Mouse (Mus musculus) adrenal gland (tissue): Measurements from ENCODE around the gene Gm49392.
"Not testable (repeated sequence)": the region's sequence is repeated elsewhere in the genome, so short reads cannot be mapped to it uniquely, and the experiment has no call there.

Experiments used
- intact Hi-C: fragments of 180-260 bp; cut with DNase I; formaldehyde crosslinking; loops from one replicate; pipeline ENCODE4 v1.15.1; 2025
- long read RNA-seq, 2 experiments: library from polyadenylated mRNA; unstranded; transcript quantifications; one replicate each; pipeline ENCODE4 v2.0.0; 2020; ENCODE audit warnings: borderline replicate concordance in 1 of 2; ENCODE audit not compliant: insufficient replicate concordance in 1 of 2

Gm49392 gene
- long read RNA-seq, experiment 1, partial matches to known transcripts = 1 of 2 reads
- long read RNA-seq, experiment 1, other reads (novel, unspliced or antisense) = 1 of 2 reads
- long read RNA-seq, experiment 2 = 0 reads

DNA sequence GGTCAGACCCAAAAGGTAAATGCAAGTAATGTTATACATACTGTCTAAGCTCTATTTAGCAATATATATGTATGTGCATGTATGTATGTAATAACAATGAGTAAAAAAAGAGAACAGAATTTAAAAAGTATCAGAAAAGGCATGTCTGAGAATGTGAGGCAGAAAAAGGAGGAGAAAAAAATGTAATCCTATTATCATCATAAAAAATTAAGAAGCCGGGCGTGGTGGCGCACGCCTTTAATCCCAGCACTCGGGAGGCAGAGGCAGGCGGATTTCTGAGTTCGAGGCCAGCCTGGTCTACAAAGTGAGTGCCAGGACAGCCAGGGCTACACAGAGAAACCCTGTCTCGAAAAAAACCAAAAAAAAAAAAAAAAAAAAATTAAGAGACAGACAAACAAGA lies at the start of gene Gm49392:
TSS of gene Gm49392 (minus strand) at position 101 of the 400 bp plus-strand sequence.
- intact Hi-C loops = not testable (repeated sequence)

DNA sequence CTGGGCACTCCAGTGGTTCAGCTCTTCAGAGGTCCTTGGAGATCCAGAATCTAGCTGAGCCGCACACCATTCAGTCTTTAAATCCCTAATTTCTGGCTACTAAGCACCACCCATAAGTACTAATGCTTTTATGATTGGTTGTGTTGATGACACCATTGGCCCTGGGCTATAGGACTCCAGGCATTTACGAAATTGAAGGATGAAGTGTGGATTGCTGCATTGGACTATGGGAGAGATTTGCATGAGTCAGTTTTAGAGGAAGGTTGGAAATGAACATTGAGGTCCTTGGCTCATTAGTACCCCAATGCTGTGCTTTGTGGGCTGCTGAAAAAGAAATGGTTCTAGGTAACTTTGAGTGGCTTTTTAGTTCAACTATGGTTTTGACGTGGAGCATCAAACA lies 45.2 kb upstream of the Gm49392 start, which contains the start of gene Tpbpa:
TSS of gene Tpbpa (minus strand) at position 101 of the 400 bp plus-strand sequence.
- intact Hi-C loops = not testable (repeated sequence)

GRCm38 (mm10) chr13:60936500-60936901 lies 39.8 kb upstream of the Gm49392 start, which contains the start of the genes Gm49391 and Ctla2a:
Gm49391 (minus strand) TSS chr13:60936571.
Ctla2a (minus strand) TSS chr13:60936625.
- intact Hi-C loops = no loop called here

GRCm38 (mm10) chr13:60935490-60935889 lies 38.8 kb upstream of the Gm49392 start, which contains the start of gene Gm49393:
Gm49393 (minus strand) TSS chr13:60935590.
- intact Hi-C loops = not testable (repeated sequence)

GRCm38 (mm10) chr13:60904780-60905179 lies 8.1 kb upstream of the Gm49392 start, which contains the start of gene Tpbpb:
Tpbpb (minus strand) TSS chr13:60904880.
- intact Hi-C loops = not testable (repeated sequence)

DNA sequence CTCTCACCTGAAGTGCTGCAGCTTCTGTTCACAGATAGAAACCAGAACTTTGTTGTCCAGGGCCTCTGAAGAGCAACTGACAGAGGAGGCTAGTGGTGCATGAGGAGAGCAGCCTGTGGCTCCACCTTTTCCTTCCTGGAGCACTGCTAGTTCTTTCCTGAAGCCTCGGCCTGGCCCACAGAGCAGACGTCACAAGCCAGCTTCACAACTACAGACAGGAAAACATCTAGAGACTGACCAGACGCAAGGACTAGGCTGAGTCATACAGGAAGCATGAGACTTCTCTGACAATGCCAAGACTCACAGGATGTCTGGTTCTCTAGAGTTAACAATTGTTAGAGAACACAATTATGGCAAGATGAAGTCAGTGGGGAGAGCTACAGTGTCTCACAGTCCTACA lies 634 bp upstream of the Gm49392 start, which contains the start of gene Ctla2b:
TSS of gene Ctla2b (minus strand) at position 120 of the 400 bp plus-strand sequence.
- intact Hi-C loops = no loop called here

DNA sequence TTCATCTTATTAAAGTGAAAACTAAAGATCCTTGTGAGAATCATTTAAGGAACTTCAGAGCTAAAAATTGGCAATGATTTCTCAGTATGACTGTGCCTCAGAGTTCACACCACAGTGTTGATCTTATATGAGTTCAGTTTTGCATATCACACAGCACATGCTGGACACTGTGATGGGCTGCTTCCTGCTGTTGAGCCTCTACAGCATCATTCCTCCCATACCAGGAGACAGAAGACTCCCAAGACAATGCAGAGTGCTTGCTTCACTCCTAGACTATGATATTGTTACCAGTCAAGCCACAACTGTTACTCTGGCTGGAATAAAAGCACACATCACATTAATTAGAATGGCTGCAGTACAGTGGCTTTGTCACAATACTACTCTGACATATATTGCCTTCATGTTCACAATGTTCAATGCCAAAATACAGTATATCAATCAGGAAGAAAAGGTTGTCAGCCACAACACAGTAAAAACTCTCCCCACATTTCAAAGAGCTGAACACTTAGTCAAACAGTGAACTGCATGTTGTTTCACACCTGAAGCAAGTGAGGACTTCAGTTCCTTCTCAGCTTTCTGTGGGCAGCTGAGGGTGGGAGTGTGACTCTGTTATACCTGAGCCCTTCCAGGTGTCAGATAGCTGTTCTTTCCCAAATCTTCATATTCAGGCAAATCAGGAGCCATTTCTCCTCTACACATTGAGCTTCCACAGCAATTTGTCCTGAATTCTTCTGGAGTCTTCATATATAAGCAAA lies 1.1 kb downstream of the Gm49392 start:
- intact Hi-C loops = no loop called here

DNA sequence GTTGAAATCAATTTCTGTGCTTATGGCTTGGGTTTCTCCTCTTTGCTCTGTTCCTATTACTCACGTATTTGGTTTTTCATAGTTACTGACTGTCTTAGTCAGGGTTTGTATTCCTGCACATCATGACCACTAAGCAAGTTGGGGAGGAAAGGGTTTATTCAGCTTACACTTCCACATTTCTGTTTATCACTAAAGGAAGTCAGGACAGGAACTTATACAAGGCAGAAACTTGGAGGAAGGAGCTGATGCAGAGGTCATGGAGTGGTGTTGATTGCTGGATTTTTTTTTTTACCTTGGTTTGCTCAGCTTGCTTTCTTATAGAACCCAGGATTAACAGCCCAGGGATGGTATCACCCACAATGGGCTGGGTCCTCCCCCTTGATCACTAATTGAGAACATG lies 4.4 kb downstream of the Gm49392 start:
- intact Hi-C loops = no loop called here

DNA sequence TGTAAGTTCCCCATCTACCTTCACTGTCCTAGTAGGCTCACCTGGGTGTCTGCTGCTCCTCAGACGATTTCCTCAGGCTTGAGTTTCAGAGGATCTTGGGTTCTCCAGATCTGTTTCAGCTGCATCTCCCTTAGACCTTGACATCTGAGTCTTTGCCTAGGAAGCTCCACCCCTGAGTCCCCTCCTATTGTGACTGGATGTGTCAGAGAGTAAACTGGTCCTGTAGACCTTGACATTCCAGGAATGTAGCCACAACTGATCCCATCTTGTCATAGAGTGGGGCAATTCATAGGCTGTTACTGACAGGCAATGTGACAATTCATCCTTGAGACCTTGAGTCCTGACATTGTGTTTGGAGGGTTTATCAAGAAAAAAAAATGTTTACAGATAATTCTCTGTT lies 32.4 kb downstream of the Gm49392 start, which contains the start of gene 4930486L24Rik:
TSS of gene 4930486L24Rik (minus strand) at position 195 of the 400 bp plus-strand sequence.
- intact Hi-C loops = no loop called here

- intact Hi-C loops = no loop called here
Observed at GRCm38 (mm10) chr13:60848241-60849120, 48.2 kb downstream of the Gm49392 start.

GRCm38 (mm10) chr13:60843153-60843552 lies 53.5 kb downstream of the Gm49392 start:
- intact Hi-C loops = no loop called here

GRCm38 (mm10) chr13:60842703-60843102 lies 54.0 kb downstream of the Gm49392 start:
- intact Hi-C loops = no loop called here

GRCm38 (mm10) chr13:60839353-60839902 lies 57.3 kb downstream of the Gm49392 start:
- intact Hi-C loops = no loop called here

DNA sequence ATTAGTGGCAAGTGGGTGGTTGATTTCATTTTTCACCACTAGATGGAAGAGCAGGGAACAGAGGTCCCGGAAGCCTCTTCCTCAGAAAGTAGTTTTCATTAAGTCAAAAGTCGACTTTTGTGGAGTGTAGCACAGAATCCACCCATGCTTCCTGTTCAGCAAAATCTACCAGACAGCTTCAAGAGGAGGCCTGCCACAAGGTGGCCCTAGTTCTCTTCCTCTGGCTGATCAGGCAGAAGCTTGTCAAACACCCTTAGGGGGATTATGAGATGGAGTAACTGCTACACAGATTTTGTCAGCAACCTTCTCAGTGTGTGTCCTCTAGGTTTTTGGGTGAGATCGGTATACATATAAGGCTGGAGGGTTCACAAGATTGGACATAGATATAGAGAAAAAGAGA lies 70.6 kb downstream of the Gm49392 start:
- intact Hi-C loops = no loop called here

DNA sequence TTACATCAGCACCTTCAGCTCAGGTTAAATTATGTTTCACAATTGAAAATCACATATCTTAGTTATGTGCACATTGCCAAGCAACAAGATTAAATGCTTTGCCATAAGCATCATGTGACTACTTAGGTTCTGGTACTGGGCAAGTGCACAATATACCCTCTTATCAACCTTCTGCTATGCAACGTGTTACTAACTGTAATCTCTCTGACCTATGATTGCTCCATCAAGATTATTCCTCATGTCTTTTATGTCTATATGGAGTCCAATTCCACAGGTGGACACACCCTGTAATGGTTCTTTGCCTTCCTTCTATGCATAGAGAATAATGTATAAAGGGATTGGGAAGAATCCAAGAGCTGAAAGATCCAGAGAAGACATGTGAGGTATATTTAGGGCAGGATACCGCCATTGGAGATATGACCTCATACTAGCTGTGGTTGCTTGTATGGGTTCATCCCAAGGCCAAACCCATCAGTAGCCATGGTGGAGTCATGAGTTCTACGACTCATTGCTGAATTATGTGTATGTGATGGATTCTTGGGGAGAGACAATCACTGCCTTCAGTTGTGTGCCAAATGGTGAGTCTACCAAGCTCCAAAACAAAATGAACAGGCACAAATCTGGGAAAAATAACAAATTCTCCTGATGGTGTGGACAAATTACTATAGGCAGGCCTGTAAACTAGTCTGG lies 76.1 kb downstream of the Gm49392 start:
- intact Hi-C loops = no loop called here

DNA sequence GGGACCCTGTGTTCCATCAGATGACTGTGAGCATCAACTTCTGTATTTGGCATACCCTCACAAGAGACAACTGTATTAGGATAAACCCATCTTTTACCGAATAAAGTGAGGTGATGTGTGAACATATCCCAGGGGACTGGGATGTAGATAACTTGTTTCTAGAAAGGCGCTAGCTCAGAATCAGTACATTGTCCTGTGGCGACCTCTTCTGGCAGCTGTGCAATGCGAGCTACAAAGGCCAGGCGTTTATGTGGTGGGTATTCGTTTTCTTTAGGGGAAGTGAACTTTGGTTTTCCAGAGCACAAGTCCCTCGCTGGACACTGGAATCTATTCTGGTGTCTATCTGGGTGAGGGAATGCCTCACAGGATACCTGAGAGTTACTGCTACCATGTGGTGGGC lies 77.2 kb downstream of the Gm49392 start:
- intact Hi-C loops = loop anchor here (5.0 kb wide), 1 partner anchor 57 kb away; no protein-coding TSS in a partner anchor

GRCm38 (mm10) chr13:60813722-60814121 lies 83.0 kb downstream of the Gm49392 start:
- intact Hi-C loops = no loop called here

DNA sequence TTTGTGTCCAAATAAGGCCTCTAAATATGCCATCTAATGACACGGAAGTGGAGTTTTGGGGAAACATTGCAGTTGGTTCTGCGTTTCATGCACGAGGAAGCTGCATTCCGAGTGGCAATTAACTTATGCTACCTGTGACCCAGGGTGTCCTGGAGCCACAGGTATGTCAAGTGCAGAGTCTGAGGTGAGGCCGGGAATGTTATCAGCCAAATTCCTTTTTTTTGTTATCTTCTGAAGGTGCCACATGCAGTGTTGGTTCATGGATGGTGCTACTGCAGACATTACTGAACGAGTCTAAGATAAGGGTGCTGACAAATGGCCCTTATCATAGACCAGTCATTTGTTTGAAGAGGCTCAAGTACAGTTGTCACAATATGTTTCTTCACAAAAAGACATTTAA lies 83.9 kb downstream of the Gm49392 start:
- intact Hi-C loops = no loop called here

- intact Hi-C loops = no loop called here
Observed at GRCm38 (mm10) chr13:60809690-60810089, 87.0 kb downstream of the Gm49392 start.

DNA sequence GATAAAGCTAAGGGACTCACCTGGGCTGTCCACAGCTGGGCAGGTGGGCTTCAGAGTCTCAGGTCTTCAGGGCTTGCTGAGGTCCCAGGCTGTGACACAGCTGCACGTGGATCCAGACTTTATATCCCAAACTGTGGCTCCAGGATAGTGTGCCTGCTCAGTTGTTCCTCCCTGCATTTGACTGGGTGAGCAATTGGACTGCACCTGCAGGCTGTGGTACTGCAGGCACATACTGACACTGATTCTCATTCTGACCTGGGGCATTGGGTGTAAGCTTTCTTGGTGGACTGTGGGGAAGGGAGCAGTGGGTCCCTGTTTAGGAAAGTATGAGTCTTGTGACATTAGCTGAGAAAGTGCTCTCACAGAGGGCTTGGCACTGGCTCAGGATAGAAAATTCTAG lies 93.9 kb downstream of the Gm49392 start, which contains the start of gene Ctsll3:
TSS of gene Ctsll3 (minus strand) at position 101 of the 400 bp plus-strand sequence.
- intact Hi-C loops = no loop called here
